Mouse (Mus musculus) forelimb bud, embryonic 11.5 days (tissue): Measurements from ENCODE around the gene Ror2.

Experiments used
- DNase-seq: peaks from one replicate; pipeline ENCODE4 v3.0.0-alpha.2; 2012; ENCODE audit warnings: low read depth, low spot score

Ror2 gene

DNA sequence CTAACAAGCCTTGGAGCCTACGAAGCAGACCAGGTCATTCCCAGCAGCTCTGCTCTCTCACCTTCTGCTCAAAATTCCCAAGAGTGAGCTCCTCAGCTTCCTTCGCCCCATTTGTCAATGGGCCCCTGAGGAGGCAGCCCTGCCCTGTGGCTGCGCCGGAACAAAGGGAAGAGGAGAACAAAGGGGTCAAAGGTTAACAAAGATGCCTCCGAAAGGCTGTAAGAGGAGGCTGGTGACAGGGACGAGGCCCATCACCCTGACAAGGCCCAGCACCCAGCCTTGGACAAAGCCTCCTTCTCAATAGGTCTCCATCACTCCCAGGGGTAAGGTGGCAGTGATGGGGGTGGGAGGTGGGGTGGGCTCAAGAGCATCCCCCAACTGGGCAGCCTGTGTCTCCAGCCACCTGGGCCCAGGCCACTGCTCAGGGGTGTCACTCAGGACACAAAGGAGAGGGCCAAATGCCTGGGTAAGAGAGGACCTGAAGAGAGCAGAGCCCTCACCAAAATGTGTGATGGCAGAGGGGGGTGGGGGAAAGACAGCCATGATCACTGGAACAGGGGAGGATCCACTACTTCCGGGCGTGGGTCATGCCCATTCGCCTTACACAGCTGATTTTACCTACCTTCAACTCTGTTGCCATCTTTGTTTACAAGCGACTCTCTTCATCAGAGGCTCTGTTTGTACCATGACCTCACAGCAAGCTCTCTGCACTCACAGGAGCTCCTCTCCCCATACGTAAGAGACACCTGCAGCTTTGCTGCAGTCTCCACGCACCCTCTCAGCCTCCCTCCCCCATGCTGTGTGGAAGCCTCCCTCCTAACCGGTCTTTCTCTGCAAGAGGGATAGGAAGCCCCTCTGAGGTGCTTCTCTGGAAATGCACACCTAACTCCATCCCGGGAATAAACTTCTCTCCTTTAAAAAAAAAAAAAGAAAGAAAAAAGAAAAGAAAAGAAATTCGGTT lies 51.8 kb downstream of the Ror2 start:
- no peak for DNase-seq

DNA sequence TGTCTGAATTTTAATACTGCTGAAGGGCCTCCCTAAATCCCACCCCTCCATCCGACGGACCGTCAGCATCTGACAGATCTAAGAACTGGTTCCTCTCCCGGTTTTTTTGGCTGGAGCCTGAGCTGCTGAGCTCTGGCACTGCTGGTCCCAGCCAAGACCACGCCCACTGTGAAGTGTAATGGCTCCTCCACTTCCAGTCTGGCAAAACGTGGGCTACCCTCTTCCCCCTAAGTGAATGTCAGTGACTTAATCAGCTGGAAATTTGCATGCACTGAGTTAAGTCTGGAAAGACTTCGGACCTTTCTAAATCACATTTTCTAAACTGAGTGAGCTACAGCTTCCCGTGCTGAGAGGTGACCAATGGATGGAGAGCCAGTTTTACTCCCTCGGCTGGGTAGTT lies 52.5 kb downstream of the Ror2 start:
- DNase-seq: no peak

DNA sequence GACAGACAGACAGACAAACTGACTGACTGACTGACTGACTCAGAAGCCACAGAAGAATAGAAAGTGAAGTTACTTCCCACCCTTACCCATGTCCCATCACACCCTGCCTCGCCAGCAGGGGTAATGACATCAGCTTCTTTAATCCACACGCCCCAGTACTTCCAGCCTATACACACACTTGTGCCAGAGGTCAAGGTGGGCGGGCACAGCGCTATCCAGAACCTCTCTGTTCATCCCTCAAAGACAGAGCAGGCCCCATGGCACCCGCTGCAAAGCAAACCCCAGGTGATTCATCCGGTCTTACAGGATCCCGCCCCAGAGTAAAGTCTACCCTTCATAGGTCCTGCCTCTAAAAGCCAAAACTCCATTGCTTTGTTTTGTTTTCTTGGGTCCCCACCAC lies 53.5 kb downstream of the Ror2 start:
- no peak for DNase-seq

DNA sequence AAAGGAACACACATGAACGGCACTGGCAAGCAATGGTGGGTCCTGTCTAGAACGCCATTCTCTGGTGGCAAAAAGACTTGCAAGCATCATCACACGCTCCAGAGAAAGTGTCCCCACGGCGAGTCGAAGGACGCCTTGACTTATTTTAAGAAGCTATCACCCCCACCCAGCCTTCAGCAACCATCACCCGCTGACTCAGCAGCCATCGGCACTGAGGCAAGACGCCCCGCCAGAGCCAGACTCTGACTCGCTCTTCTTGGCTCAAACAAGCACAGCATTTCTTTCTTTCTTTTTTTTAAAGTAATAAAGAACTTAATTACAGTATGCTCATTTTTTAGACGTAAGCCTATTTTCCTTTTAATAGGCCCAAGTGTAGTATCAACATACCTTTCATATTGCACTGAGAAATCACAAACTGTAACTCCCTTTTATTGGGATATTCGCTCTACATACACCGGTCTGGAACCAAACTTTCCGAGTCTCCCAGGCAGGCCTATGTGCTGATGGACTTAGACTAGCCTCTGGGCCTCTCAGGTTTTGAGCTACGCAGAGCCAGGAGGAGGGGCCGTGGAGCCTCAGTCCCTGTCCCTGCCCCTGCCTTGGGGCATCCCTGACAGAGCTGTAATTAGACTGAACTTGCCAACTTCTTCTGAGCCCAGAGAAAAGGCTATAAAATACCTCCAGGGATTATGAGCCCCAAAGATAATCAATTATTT lies 55.3 kb downstream of the Ror2 start:
- no peak for DNase-seq

DNA sequence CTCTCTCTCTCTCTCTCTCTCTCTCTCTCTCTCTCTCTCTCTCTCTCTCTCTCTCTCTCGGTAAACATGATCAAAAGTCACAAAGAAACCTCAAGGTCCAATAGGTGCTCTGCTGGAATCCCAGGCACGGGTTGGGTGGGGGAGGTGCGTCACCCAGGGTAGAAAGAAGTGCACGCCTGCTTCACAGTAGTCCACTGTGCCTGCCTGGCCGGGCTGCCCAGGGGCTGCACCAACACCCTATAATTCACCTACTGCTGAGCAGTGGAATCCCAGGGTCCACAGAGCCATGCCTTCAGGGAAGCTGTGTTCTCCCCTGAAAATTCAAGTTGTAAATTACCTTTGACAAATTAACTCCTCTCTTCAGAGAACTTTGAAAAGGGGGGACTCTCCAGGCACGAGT lies 58.9 kb downstream of the Ror2 start:
- peak; percentile 66 for DNase-seq

DNA sequence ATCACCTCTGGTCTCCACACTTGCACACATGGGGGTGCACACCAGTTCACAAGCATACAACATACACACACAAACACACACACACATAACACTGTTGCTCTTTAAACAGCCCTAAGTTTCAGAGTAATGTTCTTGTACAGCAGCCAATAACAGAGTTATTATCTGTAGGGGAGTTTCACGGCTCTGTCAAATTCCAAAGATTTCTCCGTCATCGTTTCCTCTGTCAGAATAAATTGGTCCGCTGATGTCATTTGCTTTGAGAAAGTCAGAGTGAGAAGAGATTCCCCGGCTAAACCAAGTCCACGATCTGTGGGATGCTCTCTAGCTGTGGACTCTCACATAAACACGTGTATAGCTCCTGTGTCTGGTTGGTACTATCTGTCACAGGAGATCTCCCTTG lies 59.5 kb downstream of the Ror2 start:
- DNase-seq: no peak

DNA sequence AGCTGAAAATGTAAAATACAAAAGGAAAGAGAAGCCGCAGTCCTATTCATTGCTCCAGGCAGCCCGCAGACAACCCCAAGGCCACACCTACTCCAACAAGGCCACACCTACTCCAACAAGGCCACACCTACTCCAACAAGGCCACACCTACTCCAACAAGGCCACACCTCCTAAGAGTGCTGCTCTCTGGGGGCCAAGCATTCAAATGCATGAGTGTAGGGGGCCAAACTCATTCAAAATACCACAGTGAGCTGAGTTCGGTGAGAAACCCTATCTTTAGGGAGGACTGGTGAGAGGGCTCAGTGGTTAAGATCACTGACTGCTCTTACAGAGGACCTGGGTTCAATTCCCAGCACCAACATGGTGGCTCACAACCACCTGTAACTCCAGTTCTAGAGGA lies 60.0 kb downstream of the Ror2 start:
- no peak for DNase-seq

DNA sequence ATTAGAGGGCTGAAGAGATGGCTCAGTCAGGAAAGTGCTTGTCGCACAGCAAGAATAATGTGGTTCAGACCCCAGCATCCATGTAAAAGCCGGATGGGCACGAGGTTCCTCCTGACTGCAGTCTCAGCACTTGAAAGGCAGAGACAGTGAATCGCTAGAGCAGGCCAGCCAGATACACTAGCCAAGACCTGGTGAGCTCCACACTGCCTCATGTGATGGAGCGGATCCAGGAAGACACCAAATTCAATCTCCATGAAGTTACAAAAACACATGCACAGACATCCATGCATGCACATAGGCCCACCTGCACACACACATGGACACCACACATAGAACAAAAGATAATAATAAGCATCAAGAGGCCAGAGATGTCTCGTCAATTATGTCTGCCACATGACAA lies 64.7 kb downstream of the Ror2 start:
- DNase-seq: no peak

DNA sequence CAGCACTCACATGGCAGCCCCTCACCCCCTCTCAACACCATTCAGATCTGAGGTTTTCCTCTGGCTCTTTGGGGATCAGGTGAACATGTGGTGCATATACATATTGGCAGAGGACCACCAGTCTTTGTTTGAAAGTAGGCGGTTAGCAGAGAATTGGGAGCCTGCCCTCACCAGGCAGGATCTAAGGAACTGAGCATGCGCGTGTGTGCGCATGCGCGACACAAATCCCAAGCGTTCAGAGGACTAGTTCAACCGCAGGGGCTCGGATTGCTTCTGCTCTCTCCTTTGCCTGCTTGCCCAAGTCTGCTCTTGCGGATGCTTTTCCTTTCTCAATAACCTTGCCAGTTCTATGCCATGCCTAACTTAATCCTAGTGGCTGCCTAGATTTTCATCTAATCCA lies 66.0 kb downstream of the Ror2 start:
- no peak for DNase-seq

DNA sequence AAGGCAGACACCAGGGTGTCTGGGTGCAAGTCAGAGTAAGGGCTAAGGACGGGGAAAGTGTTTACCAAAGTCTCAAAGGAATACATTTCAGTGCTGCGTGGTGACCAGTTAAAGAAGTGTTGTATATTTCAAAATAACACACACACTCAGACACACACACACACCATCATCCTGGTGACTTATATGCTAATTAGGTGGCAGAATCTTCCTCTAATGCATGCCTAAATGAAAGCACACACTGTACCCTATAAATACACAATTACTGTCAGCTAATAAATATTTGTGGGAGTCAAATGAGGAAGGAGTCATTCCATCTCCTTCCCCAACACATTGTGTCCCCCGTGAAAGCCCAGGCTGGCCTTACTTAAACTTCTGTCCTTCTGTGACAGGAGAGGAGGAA lies 66.5 kb downstream of the Ror2 start:
- no peak for DNase-seq

DNA sequence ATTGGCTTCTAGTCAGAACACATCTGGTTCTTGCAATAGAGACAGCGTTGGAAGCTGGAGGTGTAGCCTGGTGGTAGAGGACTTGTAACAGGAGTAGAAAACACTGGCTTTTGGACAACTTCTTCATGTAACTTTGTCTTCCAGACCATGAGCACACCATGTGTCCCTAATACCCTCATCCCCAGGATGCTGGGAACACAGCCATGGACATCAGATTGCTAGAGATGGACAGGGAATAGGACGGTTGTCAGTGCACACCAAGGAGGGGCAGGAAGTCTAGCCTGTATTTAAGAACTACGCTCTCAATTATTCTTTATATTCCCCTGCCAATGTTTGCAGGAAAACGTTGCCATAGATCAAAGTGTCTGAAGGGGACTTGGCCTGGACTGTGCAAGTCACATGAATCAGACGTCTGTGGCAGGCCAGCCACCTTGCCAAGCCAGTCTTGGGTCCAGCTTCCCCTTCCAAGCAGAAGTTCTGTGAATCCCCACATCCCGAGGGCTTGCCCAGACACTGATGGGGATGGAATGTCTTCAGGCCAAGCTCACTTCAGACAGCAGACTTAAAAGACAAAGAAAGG lies 68.4 kb downstream of the Ror2 start:
- no peak for DNase-seq

DNA sequence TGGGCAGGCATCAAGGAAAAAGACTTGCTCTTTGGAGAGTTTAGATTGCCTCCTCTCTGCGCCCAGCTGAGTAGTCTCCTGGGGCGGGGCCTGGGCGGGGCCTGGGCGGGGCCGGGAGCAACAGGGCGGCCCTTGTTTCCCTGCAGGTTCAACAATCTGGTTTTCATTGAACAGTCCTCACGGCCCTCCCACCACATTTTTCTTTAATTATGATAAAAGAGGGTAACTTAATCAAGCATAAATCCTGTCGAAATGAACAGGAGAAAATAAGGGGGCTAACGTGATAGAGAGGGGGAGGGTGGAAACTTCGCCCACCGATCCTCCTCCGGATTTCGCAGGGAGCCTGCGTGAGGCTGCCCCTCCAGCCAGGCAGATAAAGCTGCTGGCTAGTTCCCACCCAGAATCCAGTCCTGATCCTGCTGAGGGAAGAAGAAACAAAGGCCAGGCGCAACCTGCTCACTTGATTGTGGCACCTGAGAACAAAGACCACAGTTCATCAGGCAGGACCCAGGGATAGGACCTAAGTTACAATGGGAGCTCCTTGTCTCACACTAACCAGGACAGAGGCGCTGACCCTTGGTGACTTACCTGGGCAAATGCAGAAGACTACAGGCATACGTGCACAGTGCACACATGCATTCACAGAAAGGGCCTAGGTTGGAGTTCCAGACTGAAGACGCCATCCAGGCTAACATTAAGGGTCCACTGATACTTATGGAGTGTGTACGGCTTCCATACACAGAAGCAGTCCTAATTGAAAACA lies 73.8 kb downstream of the Ror2 start:
- DNase-seq: peak; percentile 74

DNA sequence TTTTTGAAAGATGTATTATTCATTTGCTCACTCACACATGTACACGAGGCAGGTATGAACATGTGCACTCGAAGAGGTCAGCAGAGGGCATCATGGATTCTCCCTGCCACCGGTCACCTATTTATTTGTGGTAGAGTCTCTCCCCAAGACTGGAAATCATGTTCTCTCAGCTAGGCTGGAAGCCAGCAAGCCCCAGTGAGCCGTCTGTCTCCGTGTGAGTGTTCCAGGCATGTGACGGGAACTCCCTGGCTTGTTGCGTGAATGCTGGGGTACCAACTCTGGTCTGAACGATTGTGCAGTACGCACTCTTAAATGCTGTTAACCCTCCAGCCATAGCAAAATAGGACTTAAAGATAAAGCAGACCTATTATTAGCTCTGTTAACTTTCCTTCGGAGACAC lies 77.4 kb downstream of the Ror2 start:
- DNase-seq: no peak

DNA sequence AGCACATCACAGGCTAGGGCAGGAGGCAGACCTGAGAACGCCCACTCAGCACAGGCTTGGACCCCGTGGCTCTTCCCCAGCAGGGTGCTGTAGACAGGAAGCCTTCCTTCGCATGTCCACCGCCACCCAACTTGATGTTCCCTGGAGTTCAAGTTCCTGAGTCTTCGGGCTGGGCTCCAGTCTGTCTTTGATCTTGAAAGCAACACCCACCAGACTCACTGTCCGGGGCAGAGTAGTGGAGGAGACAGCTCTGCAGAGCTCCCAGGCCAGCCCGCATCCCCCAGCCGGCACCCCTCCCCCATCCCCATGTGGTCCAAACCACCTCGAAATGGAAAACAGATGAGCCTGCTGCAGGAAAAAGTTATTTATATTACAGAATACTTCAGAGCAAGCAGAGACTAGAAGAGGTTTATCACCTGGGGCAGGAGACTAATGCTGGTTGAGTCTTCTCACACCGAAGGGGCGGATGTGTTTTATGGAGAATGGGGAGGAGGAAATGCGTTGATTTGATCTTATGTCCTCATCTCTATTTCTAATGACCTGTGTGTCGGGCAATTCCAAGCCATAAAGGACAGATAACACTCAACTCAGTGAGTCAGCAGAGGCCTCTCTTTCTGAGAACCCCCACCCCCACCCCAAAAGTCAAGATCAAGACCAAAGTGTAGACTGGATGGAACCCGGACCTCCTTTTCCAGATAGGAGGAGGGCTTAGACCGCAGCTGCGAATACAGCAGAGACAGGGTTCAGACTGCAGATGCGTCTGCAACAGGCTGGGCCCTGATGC lies 80.6 kb downstream of the Ror2 start:
- DNase-seq: peak; percentile 80

DNA sequence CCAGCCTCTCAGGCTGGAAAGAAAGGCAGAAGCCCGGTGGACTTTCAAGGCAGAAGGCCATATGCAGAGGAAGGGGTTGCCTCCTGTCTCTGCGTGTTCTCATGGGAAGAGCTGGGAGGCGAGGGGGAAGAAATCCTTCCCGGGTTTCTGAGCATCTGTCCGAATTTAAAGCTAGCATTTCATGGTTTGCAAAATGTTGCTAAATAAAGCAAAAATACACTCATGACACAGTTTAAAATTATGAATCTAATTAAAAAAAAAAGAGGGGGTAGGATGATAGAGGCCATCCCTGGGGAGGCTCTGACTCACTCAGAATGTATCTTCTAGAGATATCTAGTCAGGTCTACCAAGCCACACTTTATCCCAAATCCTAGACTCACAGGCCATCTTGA lies 83.5 kb downstream of the Ror2 start:
- no peak for DNase-seq

DNA sequence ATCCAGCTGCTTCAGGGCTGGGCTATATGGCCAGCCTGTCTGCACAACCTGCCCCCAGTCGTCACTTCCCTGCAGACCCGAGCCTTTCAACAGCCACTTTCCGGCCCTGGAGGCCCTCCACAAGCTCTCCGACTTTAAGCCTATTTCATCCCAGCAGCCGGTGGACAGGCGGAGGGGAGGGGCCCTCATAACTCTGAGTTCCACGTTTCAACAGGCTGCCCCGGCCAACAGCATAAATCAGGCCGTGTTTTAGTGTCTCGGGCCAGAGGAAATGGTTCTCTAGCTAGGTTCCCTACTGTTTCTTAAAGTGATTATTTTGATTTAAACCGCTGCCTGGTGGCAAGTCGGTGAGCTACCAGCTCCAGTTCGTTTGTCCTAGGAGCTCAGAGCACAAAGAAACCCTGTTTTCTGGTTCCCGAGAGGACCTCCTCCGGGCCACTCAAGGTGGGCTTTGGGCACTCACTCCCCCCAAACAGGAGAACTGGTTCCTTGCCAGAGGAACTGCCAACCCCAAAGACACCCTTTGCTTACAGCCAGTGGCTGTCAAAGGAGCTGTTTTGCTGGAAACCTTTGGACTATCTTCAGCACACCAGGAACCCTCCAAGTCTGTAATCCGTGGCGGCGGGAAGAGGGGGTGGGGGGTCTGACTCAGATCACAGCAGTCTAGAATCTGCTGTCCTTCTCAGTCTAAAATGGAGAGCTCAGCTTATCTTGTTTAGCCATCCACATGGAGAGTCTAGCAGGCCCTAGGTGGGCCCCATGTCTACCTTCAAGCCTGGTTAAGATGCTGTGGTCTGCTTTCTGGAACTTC lies 84.1 kb downstream of the Ror2 start:
- peak; percentile 94 for DNase-seq

DNA sequence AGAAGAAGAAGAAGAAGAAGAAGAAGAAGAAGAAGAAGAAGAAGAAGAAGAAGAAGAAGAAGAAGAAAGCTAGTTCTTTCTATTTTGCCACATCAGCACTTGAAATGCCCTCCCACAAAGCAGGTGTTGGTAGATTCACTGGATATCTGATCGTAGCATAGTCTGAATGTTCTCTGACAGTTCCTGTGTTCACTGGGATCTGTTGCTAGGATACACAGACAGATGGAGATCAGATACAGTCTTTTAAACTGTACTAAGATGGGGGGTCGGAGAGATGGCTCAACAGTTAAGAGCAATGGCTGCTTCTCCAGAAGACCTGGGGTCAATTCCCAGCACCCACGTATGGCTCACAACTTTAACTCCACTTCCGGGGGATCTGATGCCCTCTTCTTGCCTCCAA lies 85.8 kb downstream of the Ror2 start:
- no peak for DNase-seq

DNA sequence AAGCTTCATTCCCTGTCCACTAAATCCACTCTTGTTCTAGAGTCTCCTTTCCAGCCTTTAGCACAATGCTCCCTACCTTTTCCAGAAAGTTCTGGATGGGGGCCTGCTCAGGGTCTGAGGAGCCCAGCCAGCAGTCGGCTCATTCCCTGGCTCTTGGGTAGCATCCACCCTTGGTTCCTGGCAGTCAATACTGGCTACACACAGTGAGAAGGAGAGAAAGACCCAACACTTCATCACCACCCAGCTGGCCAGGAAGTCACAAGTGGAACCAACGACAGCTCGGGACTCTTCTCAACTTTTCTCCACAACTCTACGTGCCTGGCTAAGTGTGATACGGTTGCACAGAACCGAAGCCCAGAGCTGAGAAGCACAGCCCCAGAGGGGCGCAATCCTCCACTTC lies 86.7 kb downstream of the Ror2 start:
- DNase-seq: no peak

DNA sequence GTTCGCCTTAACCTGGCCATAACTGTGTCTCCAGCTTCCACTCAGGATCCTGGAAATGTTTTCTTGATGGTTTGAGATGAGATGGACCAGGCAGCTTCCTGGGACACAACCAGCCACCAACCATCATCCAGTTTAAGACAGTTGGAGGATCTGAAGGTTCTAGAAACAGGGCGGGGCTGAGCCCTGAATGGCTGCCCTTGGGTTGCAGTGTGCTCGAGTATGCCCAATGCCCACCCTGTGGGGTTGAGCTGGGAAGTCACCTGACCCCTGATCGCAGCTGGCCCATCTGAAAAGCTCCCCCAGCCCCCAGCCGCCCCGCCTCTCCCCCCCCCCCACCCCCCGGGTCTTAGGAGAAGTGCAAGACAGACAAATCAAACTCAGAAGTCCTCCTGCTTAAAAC lies 89.2 kb downstream of the Ror2 start:
- DNase-seq: no peak

DNA sequence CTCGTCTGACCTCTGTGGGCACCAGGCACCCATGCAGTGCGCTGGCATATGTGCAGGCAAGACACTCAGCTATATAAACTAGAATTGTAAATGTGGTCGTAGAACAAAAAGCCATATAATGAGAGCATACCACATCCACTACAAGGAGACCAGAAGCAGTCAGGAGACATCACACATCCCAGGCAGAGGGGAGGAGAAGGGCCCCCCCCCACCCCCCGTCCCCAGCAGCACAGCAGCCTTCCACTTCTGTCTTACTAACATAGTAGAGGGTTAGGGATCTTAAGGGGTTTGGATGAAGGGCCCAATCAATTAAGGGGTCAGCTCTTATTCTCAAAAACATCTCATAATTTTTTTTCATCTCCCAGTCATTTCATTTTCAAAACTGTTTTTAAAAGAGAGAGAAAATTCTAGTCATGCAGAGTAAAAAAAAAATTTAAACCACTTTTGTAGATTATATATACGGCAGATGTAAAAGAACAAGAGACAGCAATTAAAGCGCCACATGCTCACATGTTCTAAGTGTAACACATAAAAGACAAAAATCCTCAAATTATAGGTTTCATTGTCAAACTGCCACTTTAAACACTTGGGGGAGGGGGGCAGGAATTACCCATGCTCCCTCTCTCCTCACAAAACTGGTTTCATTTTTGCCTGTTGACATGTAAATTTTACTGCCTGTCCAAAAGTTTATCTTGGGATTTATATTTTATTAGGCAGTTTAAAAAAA lies 89.8 kb downstream of the Ror2 start:
- DNase-seq: no peak
